Mouse (Mus musculus): Measurements from ENCODE around the gene Rnf207. TPM values are rescaled to one million over a fixed set of nuclear protein-coding genes. Genes with fewer than 3 reads are reported as not detected.

Rnf207 gene
- polyA plus RNA-seq, 1 experiment = not detected

DNA sequence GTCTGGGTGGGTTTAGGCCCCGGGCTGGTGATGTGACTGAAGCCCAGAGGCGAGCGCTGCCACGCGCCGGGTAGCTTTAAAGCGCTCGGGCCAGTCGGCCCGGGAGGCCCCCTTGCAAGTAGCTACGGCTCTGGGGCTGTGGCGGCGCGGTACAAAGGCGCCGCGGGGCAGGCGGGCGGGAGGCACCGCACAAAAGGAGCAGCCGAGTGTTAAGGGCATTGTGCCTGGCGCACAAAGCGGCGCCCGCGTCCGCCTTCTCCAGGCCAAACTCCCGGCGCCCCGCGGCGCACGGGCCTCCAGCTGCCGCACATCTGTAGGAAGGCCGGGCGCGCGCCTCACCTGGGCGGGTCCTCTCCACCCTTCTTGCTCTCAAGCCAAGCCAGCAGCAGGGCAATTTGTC, 28.4 kb downstream of the Rnf207 start:
- TF ChIP-seq GATA1 (IDR thresholded peaks at IDR 0.05; ENCODE audit: low read length) = no peak

DNA sequence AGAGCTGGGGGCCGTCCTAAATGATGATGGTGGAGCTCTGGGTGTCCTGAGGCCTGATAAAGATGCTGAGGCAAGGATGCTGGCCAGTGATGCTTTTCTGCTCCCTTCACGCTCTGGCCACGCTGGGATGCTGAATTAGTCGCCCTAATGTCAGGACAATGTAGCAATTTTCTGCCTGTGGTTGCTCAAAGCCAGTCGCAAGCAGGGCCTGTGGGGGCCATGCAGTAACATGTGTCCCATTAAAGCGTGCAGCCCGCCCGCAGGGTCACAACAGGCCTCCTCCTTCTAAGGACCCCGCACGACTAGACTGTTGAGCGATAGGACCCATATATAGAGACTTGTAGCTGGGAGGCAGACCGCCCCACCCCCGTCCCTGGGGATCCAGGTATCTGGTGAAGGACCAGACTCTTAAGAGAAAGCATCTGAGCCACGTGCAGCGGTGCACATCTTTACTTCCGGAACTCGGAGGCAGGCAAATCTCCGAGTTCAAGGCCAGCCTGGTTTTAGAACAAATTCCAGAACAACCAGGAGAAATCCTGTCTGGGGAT, 30.3 kb downstream of the Rnf207 start:
- no peak for TF ChIP-seq GATA1 (IDR thresholded peaks at IDR 0.05; ENCODE audit: low read length)

DNA sequence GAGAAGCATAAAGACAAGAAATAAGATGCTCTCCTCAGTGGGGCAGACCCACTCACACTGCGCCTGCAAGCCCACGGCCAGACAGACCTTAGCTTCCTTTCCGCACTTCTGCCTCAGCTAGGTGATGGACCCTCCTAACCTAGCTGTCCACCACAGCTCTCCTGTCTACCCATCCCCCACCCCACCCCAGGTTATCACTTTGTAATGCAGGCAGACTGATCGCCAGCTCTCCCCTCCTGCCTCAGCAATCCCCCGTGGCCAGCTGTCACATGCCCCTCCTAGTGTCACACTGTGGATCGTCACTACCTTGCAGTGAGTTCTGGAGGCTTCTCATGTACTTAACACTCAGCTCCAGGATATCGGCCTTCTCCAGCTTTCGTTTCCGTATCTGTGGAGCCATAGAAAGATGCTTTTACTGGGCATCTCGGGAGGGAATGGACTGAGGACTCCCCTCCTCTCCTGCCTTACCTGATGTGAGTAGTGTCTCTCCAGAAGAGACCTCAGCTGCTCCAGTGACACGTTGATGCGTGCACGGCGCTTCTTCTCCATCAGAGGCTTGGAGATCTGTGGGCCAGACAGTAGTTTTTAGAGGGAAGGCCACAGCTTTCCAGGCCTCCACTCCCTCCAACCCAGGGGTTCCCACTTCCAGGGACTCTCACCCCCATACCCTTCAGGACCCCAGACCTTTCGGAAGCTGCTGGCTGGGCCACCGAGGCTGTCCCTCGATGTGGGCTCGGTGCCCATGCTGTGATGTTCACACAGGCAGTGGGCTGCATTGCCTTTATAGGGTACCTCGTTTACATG, 31.3 kb downstream of the Rnf207 start:
- TF ChIP-seq GATA1 (IDR thresholded peaks at IDR 0.05; ENCODE audit: low read length) = no peak

DNA sequence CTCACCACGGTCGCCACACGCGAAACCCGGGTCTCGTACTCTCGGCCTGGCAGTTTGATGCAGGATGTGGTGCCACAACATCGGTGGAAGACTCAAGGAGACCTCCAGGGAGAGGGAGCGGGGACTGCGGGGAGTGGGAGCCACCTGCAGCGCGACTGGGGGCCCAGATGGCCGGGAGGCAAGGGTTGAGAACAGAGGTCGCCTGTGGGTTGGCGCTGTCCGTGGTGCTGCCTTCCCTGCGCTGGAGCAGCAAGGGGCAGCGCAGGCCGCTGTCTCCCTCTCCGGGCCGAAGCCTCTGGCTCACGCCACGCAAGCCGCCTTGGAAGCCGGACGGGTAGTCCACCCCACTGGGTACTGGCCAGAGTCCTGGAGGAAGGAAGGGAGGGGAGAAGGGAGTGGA, 31.9 kb downstream of the Rnf207 start:
- no peak for TF ChIP-seq GATA1 (IDR thresholded peaks at IDR 0.05; ENCODE audit: low read length)

DNA sequence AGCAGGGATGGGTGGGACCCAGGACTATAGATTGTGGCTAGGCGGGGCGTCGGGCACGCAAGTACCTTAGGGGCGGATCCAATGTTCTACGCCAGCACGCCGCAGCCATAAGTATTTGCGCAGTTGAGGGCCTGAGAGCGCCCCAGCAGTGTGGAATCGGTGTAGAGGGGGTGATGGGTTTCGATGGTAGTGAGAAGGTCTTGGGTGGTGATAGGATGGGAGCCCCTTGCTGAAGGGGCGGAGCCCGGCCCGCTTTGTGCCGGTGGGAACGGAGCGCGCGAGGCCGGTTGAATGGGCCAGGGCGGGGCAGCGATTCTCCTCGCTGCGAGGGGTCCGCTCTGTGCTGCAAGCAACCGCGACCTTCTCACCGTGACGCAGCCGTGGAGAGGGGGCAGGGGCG, 32.6 kb downstream of the Rnf207 start:
- no peak for TF ChIP-seq GATA1 (IDR thresholded peaks at IDR 0.05; ENCODE audit: low read length)

DNA sequence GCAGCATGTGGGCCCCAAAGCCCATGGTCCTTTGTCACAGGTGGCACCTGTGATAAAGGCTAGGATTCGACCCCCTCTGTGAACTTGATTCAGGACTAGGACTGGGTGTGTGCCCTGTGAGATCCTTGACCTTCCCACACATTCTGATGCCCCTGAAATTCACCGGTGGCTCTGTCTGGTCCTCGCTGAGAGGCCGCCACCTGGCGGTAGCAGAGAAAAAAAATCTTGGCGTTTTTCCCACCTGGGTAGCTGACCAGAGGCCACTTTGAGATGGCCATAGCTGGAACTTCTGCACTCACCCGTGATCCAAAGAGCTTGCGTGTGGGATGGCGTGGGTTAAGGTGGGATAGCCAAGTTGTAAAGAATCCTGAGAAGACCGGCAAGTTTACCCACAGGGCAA, 33.3 kb downstream of the Rnf207 start:
- TF ChIP-seq GATA1 (IDR thresholded peaks at IDR 0.05; ENCODE audit: low read length) = no peak

DNA sequence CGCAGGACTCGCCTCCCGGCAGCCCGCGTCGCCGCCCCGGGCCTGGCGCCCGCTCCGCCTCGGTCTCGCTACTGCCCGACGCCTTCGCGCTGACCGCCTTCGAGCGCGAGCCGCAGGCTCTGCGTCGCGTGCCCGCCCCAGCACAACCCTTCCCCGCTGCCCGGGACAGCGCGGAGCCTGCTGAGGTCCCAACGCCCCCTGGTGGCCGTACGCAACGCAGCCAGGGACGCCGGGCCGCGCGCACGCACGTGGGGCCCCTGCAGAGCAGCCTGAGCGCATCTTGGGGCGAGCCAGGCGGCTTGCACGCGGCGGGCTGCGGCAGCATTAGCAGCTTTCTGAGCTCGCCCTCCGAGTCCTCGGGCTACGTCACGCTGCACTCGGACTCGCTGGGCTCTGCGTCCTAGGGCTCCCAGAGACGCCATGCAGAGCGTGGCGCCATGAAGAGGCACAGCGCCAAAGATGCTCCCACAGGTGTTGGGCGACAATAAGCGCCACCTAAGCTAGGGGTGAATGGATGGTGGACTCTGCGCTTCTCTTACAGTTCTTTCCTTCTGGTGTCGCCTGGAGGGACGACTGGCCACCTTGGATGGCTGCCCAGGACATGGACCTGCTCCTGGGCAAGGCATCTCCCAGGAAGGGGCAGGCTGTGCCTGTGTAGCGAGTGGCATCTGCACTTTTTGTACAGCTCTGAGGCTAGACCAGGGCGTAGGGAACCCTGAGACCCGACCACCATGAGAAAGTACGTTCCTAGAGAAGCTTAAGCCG, 35.4 kb downstream of the Rnf207 start:
- no peak for TF ChIP-seq GATA1 (IDR thresholded peaks at IDR 0.05; ENCODE audit: low read length)

DNA sequence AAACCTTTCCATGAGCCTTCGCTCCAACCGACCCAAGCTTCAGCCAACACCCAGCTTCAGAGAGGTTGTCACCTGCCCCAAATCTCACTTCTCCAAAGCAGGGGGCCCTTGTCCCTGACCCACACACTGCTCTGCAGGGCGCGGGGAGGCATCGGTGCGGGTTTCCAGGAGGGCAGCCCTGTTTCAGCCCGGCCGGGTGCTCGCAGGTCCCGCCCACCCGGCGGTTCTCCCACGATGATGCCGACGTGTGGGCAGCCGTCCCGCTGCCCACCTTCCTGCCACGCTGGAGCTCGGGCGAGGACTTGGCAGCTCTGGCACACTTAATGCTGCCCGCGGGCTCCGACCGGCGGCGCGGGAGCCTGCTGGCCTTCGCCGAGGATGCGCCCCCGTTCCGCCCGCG, 36.1 kb downstream of the Rnf207 start:
- TF ChIP-seq GATA1 (IDR thresholded peaks at IDR 0.05; ENCODE audit: low read length) = no peak

DNA sequence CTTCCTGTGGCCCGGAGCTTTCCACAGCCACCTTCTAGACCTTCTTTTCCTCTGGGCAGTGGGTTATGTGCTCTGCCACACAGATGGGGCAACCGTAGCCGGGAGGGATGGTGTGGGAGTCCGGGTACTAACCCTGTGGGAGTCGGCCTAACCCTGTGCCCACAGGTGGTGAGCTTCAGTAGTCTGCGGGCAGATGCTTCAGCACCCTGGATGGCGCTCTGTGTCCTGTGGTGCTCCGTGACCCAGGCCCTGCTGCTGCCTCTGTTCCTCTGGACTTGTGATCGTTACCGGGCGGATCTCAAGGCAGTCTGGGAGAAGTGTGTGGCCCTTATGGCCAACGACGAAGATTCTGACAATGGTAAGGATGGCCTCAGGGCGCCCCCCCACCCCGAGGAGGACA, 37.2 kb downstream of the Rnf207 start:
- TF ChIP-seq GATA1 (IDR thresholded peaks at IDR 0.05; ENCODE audit: low read length) = no peak

DNA sequence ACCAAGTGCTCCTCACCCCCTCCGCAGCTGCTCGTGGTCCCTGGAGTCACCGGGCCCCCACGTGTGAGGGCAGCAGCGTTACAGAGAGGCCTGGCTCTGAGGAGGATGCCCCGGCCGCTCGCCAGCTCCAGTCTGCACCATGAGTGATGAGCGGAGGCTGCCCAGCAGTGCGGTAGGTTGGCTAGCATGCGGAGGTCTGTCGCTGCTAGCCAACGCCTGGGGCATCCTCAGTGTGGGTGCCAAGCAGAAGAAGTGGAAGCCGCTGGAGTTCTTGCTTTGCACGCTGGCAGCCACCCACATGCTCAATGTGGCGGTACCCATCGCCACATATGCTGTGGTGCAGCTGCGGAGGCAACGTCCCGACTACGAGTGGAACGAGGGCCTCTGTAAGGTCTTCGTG, 39.8 kb downstream of the Rnf207 start:
- no peak for TF ChIP-seq GATA1 (IDR thresholded peaks at IDR 0.05; ENCODE audit: low read length)

DNA sequence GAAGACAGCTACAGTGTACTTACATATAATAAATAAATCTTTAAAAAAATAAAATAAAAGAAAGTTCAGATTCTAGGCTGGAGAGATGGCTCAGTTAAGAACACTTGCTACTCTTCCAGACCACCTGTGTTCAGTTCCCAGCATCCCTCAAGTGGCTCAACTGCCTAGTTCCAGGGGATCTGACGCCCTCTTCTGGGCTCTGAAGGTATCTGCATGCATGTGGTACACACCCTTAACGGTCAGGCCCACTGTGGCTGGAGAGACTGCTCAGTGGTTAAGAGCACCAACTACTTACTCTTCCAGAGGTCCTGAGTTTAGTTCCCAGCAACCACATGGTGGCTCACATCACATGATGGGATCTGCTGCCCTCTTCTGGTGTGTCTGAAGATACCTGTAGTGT, 40.9 kb downstream of the Rnf207 start:
- no peak for TF ChIP-seq GATA1 (IDR thresholded peaks at IDR 0.05; ENCODE audit: low read length)

DNA sequence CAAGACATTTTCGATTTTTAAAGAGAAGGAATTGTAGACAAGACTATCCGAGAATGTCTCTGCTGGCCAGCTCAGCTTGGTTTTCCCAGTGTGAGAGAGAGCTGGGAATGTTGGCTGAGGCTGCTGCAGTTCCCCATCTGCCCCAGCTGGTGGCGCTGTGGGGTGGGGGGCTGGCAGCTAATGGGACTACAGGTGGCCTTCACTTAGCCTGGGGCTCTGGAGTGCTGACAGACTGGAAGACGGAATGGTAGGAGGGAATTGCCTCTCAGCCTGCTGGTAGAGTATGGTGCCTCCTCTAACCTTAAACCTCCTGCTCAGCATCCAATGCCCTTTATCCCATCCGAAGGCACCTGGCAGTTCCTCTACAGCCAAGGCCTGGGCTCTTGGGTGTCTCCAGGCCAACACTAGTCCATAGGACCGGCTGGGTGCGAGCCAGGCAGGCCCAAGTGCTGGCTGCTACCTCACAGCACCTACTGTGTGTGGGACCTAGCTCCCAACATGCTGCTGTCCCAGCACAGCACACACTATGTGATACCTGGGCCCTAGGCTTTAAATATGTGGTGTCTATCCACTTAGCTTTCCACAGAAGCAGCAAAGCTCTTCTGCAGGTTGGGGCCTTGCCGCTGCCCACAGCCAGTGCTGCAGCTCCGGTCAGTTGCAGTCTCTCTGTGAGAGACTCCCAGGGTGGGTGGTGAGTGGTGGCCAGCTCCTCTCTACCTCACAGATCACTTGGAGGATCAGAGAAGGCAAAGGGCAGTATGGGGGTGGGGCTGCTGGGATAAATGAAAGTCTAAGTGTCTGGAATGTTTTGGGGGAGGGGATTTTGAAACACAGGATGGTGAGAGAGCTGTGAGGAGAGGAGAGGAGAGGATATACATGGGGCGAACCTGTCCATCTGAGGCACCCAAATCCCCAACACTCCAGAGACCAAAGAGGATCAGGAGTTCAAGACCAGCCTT, 42.1 kb downstream of the Rnf207 start:
- TF ChIP-seq GATA1 (IDR thresholded peaks at IDR 0.05; ENCODE audit: low read length) = no peak

DNA sequence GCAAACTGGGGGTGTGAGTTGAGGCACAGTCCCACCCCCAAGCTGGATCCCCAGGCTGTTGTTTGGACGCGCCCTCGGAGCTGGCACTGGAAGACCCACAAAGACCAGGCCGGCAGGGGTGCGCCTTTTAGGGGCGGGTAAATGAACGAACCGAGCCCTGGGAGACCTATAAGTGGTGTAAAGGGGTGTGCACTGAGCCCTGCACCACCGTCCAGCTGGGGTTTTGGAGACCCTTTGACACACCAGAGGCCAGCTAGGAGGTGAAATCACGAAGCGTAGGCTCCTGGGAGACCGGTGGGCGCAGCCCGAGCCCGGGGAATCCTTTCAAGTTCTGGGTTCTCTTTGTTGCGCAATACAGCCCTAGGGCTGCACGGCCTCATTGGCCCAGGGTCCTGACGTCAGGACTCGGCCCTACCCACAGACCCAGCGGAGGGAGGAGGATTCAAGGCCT, 44.1 kb downstream of the Rnf207 start:
- no peak for TF ChIP-seq GATA1 (IDR thresholded peaks at IDR 0.05; ENCODE audit: low read length)

DNA sequence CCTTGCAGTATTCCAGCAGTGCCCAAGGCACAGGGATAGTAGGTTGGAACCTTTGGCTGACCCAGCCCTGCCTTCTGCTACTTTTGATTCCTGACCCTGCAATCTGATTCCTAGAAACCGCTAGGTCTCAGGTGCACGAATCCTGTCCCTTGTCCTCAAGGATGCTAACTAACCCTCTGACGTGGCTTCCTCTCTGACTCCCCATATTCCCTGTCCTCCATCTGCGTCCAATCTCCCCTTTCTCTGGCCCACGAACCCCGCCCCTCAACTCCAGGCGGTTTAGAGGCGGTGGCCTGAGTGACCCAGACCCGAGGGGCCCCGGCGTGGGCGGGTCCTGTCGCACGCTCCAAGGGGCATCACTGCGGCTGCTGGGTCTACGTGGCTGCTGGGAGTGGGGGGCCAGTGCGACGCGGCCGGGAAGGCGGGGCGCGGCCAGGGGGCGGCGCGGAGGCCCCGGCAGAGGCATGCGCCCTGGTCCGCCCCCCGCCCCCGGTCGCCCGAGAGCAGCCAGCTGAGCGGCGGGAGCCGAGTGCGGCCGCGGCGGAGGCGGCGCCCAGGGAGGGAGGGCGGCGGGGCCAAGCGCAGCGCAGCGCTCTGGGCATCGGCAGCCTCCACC, 45.1 kb downstream of the Rnf207 start, which contains the start of gene Gpr153:
Gene Gpr153 (plus strand): TSS at position 612 of the 616 bp plus-strand sequence.
- no peak for TF ChIP-seq GATA1 (IDR thresholded peaks at IDR 0.05; ENCODE audit: low read length)

DNA sequence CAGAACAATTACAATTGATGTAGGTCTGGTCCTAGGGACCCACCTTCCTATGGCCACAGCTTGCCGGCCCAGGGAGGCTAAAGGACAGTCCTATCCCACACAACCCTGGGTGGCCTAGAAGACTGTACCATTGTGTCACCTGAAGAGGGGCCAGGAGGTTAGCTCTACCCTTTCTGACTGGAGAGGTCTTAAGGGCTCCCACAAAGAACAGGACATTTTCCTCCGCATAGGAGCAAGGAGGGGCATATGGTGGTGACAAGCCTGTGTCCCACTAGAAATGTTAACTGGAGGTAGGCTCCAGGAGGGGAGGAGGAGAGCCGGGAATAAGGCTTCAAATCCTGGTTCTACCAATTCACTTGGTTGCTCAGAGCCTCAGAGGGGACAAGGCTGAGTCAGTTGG, 45.6 kb downstream of the Rnf207 start:
- no peak for TF ChIP-seq GATA1 (IDR thresholded peaks at IDR 0.05; ENCODE audit: low read length)
